ENCODE assay signal across 15 mouse cellular contexts in the genomic region with DNA sequence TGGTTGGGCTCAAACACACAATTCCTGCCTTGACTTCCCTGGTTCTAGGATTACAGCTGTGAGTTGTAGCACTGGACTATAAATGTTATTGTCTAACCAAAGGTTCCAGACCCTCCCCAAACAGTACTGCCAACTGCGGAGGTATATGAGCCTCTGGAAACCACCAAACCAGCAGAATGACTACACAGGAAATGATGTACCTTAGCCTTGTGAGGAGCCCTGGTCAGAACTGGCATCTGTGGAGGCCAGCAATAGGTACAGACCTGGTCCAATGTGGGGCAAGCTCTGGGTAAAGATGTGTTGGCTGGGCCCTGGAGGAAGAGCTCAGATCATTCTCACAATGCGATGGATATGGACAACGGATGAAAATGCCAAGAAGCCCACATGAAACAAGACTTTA.
"Had no signal": no experiment of that assay in that cellular context is flagged by ENCODE, and none has a peak within 500 bp of the region (broad histone marks: within the 10 kb centered on the region; RNA-seq: fewer than 3 reads in every experiment).

No protein-coding gene starts in this region.

- ATAC-seq: hindbrain, postnatal 0 days; inflammation-experienced regulatory T-cells, adult 6 months; intestine, embryonic 15.5 days; intestine, postnatal 0 days had no signal

- DNase-seq: gastrocnemius, postnatal 14 days; heart, adult 18-20 months; heart, postnatal 14 days; heart, postnatal 36 days; kidney, adult 18-20 months; kidney, adult 8-10 months; kidney, postnatal 10 days; kidney, postnatal 25 days; kidney, postnatal 4 days; liver; liver, embryonic 13.5 days had no signal
